Mouse (Mus musculus) heart, adult 9 months (tissue): ENCODE data around the gene Mfn2.
"Not testable (repeated sequence)": the region's sequence is repeated elsewhere in the genome, so short reads cannot be mapped to it uniquely, and the experiment has no call there.

Experiments
- DNase-seq, 2 experiments: peaks; one replicate each; pipeline ENCODE4 v3.0.0; 2022; ENCODE audit warnings: low spot score in 2 of 2

Mfn2 gene

DNA sequence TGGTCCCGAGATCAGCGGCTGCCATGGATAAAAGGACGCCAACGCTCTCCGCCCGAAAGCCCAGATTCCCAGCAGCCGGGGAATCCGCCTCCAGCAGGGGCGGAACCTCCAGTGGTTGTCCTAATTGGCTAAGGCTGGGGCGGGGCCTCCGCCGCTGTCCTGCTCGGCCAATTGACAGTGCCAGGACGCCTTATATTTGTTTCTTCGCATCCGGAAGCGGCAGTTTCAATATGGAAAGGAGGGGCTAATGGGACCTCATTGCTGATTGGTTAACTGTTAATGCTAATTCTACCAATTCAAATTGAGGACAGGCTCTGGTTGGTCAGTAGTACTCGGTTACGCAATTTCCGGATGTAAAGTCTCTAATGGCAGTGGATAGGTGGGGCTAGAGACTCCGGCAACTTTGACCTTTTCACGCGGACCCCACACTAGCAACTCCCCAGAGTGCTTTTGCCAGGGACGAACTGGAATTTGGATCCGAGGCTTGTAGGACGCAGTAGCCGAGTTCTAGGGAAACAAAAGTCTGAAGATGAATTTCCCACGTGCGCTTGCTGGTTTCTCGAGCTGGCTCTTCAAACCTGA lies 36.0 kb downstream of the Mfn2 start, which contains the start of the genes Miip and Fv1:
TSS of gene Miip (minus strand) at position 367 of the 582 bp plus-strand sequence.
TSS of gene Fv1 (plus strand) at position 530 of the 582 bp plus-strand sequence.
- peak; percentile 99 for DNase-seq

DNA sequence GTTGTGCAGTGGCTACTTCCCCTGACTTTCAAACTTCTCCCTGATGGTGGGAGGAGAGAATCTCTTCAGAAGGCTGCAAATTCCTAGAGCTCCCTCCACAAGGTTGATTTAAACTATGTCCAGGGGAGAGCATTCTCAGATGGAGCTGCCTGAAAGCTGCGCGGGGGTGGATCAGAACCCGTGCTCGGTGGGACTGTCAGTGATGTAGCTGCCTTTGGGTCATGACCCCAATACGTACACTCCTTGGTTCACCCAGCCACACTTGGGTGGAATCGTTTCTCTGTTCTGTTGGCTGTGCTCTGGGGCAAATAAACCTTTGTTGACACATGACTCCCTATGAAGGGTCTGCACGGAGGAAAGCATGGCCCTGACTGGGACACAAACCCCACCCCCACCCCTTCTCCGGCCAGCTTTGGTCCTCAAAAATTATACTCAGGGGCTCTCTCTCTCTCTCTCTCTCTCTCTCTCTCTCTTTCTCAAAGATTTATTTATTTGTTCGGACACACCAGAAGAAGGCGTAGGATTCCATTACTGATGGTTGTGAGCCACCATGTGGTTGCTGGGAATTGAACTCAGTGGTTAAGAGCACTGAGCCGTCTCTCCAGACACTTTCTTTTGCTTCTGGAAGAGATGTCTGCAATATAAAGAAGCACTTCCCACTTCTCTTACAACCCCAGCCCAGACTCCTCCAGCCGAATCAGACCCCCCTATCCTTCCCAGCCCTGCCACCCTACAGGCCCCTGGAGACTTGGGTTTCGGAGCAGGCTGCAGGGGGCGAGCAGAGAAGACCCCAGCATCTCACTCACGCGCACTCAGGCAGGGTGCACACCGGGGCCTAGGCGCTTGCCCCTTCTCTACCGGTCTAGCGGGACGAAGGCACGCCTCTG lies 36.7 kb downstream of the Mfn2 start:
- DNase-seq = no peak

GRCm38 (mm10) chr4:147866793-147867192 lies 37.7 kb downstream of the Mfn2 start:
- DNase-seq = not testable (repeated sequence)

GRCm38 (mm10) chr4:147866056-147866455 lies 38.4 kb downstream of the Mfn2 start:
- no peak for DNase-seq

DNA sequence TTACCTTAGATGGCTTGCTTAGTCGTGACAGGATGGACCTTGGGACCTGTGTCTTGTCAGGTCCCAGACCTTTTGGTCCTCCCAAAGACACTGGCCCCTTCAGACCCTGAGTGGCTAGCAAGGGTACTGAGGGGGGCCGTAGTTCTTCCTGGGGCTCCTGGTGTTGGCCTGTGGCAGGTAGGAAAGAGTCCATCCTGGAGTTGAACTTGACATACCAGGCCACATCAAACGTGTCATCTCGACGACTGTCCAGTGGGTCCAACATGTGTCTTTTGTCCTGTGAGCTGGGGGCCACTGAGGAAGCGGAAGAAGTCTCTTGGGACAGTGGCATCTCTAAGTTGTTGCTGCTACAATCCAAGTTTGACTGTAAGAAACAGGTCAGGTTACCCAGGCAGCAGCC lies 38.9 kb downstream of the Mfn2 start:
- no peak for DNase-seq

DNA sequence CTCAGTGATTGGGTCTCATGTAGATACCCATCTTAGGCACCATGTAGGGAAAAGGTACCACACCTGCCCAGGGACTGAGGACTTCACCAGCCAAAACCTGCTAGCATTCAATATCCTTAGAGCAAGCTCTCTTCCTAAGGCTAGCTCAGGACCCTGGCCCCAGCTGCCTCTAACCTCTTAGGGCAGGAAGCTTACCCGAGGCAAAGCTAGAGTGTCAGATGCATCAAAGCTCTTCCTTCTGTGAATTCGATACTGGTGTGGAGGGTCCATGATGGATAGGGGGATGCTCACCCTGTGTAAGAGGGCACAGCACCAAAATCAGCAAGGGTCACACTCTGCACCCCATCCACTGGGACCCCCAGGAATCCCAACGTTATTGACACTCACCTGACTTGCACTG lies 42.5 kb downstream of the Mfn2 start:
- DNase-seq = no peak

- DNase-seq = no peak
Measured at GRCm38 (mm10) chr4:147850776-147851175, 53.7 kb downstream of the Mfn2 start.

- DNase-seq = no peak
Measured at GRCm38 (mm10) chr4:147848584-147848991, 55.9 kb downstream of the Mfn2 start.

DNA sequence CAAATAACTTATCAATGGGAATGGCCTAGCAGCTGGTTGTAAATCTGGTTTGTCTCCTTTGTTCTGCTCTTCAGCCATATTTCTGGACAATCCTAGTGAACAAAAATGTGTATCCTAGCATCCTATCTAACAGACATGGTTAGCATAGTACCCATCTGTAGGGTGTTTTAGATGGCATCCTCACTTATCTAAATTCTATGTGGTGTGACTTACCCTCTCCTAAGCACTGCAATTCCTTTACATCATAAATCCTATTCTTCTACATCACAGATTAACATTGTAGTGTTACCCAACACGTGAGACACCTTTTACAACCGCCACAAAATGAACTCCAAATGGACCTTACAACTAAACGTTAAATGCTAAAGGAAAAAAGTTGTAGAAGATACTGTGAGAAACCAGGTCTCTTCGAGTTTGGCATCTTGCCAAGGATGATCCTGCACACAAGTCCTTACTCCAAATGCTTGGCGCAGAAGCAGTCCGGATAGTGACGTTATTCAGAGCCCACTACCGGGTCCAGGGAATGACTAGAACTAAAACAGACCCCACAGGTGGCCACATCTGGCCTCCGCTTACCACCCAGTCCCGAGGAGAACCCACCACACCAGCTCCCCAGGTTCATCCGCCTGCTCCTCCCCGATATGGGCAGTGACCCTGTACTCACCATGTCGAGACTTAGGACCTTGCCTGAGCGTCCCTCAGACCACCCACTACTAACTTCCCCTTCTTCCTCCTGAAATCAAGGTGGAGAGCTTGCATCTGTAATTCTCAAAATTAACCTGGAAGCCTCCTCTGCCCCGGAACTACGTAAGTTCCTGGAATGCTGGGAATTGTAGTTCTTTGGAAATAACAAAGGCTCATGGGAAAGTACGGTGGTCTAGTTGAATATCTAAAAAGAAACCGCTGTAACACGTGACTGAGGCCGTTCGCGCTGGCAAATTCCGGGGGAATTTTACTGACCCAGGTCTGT lies 56.6 kb downstream of the Mfn2 start, which contains the start of gene Zfp933:
TSS of gene Zfp933 (minus strand) at position 753 of the 970 bp plus-strand sequence.
- peak; percentile 87 to 91 for DNase-seq

DNA sequence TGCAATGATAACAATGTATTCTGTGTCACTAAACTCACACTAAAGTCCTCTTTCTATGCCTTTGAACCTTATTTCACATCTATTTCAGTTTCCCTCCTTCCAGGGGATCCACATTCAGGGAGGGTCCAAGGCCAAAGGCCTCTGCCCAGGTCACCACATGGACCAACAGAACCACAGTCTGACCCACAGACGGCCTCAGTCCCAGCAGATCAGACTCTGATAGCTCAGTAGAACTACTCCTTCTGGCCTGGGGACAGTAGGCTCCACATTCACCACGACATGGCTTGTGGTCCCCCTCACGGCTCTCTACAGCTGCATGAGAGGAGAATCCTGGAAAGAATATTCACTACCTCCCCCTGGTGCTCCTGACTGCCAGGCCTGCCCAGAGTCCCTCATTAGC lies 61.6 kb downstream of the Mfn2 start:
- no peak for DNase-seq

- DNase-seq = peak in 1 of 2 experiments; percentile 19
Measured at GRCm38 (mm10) chr4:147839282-147839681, 65.2 kb downstream of the Mfn2 start.

DNA sequence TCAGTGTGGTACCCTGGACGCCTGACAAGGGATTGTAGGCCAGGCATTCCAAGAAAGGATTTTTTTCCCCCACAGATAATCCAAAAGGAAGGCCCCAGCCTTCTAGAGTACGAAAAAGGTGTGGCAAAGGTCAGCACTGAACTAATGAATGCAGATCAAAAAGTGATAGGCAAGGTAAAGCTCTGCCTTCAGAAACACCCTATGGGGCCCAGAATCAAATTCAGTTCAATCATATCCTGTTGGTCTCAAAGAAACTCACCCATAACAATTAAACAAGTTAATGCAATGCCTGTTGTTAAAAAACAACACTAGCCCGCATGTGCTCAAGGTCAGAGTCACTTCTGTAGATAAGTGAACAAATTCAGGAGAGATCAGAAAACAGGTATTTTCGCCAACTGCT lies 80.1 kb downstream of the Mfn2 start:
- no peak for DNase-seq
